Mouse (Mus musculus) splenic B cell, adult 2 months (primary cell): ENCODE measurements around the gene D430041D05Rik.

ENCODE experiments used
- DNase-seq: peaks from one replicate; pipeline ENCODE4 v3.0.0-alpha.2; 2011; ENCODE audit warnings: low read depth, low spot score
- H3K27me3 ChIP-seq: 2 replicates; pipeline ENCODE4 v1.6.1; 2012; ENCODE audit warnings: mild to moderate bottlenecking, low read length, moderate library complexity, mixed read lengths; ENCODE audit not compliant: control insufficient read depth, poor library complexity, insufficient read depth, severe bottlenecking
- H3K36me3 ChIP-seq: 2 replicates; pipeline ENCODE4 v1.6.1; 2012; ENCODE audit warnings: mild to moderate bottlenecking, low read length, moderate library complexity, mixed read lengths; ENCODE audit not compliant: control insufficient read depth, poor library complexity, insufficient read depth, severe bottlenecking

Gene D430041D05Rik

DNA sequence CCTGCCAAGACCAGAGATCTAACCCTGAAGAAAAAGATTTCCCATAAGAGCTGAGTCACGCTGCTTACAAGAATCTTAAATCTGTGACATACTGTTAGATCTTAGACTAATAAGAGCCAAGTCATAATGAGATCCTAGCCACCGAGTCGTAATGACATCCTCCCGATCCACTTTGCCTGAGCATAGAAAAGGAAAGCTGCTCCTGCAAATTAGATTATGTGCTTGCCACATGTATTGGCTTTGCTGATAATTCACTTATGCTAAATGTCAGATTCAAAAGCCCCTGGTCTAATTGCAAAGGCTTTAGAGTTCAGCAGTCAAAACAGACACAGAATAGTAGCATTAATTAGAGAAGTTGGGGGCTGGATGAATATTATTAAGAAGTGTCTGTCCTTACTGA, 164.0 kb downstream of the D430041D05Rik start:
- no peak for DNase-seq
- Histone ChIP-seq H3K27me3 (no peaks in the 10 kb centered on the region), H3K36me3 (no peaks in the 10 kb centered on the region)

GRCm38 (mm10) chr2:104242055-104242454, 168.8 kb downstream of the D430041D05Rik start:
- Histone ChIP-seq H3K27me3 (no peaks in the 10 kb centered on the region), H3K36me3 (no peaks in the 10 kb centered on the region)
- no peak for DNase-seq

- no peak for DNase-seq
- Histone ChIP-seq H3K36me3 (no peaks in the 10 kb centered on the region), H3K27me3 (no peaks in the 10 kb centered on the region)
Measured at GRCm38 (mm10) chr2:104237141-104237540, 173.7 kb downstream of the D430041D05Rik start.

GRCm38 (mm10) chr2:104230444-104230843, 180.4 kb downstream of the D430041D05Rik start:
- Histone ChIP-seq H3K36me3 (no peaks in the 10 kb centered on the region), H3K27me3 (no peaks in the 10 kb centered on the region)
- DNase-seq: no peak

DNA sequence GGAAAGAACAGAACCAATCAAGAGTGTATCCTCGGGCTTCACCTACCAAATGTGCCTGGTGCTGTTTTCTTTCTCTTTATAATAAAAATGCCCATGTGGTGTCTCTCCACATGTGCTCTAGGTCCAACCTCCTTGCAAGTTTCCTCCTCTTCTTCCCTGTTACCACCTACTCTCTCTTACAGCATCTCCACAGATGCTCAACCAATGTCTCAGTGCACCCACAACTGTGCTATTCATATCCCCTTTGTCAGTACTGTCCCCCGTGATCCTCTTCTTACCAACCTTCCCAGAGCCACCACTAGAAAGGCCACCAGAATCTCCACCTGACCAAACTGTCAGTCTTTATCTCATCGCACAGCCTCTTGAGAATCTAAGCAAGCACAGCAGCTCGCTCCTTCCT, 184.8 kb downstream of the D430041D05Rik start:
- Histone ChIP-seq H3K27me3 (no peaks in the 10 kb centered on the region), H3K36me3 (no peaks in the 10 kb centered on the region)
- DNase-seq: no peak

GRCm38 (mm10) chr2:104219733-104220391, 191.0 kb downstream of the D430041D05Rik start:
- H3K27me3 ChIP-seq: no peaks in the 10 kb centered on the region
- no peak for DNase-seq

GRCm38 (mm10) chr2:104218588-104219065, 192.2 kb downstream of the D430041D05Rik start:
- Histone ChIP-seq H3K27me3 (no peaks in the 10 kb centered on the region), H3K36me3 (no peaks in the 10 kb centered on the region)
- no peak for DNase-seq

More at GRCm38 (mm10) chr2:104219733-104220391, 191.0 kb downstream of the D430041D05Rik start:
- no peaks in the 10 kb centered on the region for H3K36me3 ChIP-seq

- Histone ChIP-seq H3K36me3 (no peaks in the 10 kb centered on the region), H3K27me3 (no peaks in the 10 kb centered on the region)
- DNase-seq: no peak
Measured at GRCm38 (mm10) chr2:104218114-104218513, 192.7 kb downstream of the D430041D05Rik start.

DNA sequence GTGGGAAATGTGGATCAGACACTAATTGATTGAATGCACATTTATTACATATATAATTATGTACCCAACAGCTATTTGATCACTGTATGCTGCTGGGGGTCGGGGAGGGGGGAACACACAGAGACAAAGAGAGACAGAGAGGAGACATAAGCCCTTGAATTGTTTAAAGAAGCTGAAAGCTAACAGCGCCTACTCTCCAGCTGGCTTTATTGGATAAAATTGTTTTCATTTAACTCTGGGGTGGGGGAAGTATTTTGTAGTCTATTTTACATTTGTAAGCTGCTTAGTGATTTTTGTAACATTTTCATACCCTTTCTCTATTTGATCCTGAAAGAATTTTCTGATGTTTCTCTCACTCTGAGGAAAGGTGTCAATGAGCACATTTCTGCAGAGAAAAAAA, 201.4 kb downstream of the D430041D05Rik start:
- Histone ChIP-seq H3K27me3 (no peaks in the 10 kb centered on the region), H3K36me3 (no peaks in the 10 kb centered on the region)
- DNase-seq: no peak

DNA sequence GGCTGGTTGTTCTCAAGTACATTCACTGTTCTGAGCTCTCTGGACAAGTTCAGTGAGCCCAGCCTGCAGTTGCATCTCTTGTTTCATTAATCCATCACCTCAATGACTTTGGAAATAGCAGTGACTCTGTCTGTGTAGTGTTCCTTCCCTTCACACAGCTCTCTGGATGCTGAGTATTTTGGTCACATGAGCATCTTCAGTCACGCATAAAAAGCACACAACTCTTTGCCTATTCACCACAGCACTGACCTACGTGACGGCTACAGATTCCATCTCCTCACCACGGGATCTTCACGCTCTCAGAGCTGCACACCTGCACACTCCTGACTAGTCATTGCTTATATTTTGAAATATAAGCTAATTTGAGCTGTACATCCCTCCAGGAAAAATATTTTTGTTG, 202.4 kb downstream of the D430041D05Rik start:
- no peaks in the 10 kb centered on the region for H3K27me3 ChIP-seq
- no peak for DNase-seq
- no peaks in the 10 kb centered on the region for H3K36me3 ChIP-seq

GRCm38 (mm10) chr2:104207948-104208347, 202.9 kb downstream of the D430041D05Rik start:
- H3K36me3 ChIP-seq: no peaks in the 10 kb centered on the region
- H3K27me3 ChIP-seq: no peaks in the 10 kb centered on the region
- DNase-seq: no peak

DNA sequence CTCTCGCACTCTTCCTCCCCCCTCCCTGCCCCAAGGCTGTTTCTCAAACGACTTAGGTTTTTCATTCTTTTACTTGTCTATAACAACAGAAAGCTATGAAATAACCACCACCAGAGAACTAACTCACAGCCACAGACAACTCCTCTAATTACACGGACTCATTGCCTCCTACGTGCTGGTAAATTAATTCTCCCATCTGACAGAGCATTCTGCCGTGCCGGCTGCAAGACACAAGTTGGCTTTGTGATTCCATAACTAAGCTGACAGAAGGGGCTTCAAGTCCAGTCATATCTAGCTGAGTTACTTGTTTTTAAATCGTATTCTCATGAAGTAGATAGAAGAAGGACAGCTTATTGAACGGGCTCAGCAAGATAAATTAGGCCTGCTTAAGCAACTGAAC, 205.2 kb downstream of the D430041D05Rik start:
- Histone ChIP-seq H3K27me3 (no peaks in the 10 kb centered on the region), H3K36me3 (no peaks in the 10 kb centered on the region)
- DNase-seq: no peak

DNA sequence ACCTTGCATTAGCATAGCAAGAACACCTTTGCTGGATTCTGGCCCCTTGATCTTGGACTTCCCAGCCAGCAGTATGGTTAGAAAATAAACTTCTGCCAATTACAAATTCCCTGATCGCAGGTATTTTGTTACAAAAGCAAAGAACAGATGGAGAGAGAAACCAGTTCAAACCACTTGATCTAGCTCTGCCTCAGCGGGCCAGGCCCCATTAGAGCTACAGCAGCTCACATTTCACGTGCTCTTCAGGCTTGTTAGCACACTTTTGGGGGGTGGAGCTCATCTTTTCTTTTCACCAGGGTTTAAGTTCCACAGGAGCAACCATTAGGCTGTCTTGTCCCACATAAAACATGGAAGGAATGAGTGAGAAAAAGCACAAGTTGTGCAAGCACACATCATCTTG, 210.6 kb downstream of the D430041D05Rik start:
- Histone ChIP-seq H3K36me3 (no peaks in the 10 kb centered on the region), H3K27me3 (no peaks in the 10 kb centered on the region)
- DNase-seq: no peak

DNA sequence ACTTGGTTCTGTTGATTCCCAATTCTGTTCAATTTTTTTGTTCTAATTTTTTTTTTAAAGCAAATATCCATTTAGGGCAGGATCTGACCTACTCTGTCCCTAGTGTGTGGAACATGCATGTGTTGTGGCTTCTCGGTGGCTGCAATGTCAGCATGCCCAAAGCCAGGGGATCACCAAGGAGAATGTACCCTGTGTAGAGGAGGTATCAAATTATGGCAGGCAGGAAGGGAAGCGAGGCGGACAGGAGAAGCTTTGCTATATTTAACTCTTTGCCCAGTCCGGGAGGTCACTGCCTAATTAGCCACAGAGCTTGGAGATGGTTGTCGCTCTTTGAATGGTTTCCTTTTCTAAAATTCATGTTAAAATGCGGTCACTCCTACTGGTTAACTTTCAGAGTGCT, 212.6 kb downstream of the D430041D05Rik start:
- no peaks in the 10 kb centered on the region for H3K27me3 ChIP-seq

DNA sequence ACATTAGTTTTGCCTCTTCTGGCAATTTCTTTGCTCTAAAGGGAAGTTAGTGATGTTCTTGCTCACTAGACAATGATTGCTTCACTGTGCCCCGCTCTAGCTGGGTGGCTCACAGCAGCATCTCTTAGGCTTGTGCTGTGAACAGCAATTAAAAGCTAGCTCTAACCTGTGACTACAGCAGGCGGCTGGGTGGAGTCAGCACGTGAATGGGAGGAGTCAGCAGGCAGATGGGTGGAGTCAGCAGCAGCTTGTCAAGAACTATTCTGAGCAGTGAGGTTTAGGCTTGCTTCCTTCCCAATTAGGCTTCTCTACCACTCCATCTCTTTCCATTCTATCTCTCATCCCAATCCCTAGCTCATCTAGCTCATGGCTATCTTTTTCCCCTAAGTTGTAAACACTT, 213.5 kb downstream of the D430041D05Rik start:
- no peaks in the 10 kb centered on the region for H3K27me3 ChIP-seq
- no peak for DNase-seq
- H3K36me3 ChIP-seq: no peaks in the 10 kb centered on the region

More for the DNA sequence above, 212.6 kb downstream of the D430041D05Rik start:
- no peaks in the 10 kb centered on the region for H3K36me3 ChIP-seq
- no peak for DNase-seq
